Mouse (Mus musculus) brain, adult 10 weeks (tissue): ENCODE measurements around the gene Olfr680-ps1. TPM values are rescaled to one million over a fixed set of nuclear protein-coding genes. Genes with fewer than 3 reads are reported as not detected.

Source experiments
- polyA plus RNA-seq: library from polyadenylated mRNA; stranded (reverse); fragments of 350-450 nt; fragmentation: Illumina TruSeq; extraction: RNeasy Lipid Tissue Mini Kit (QIAGEN cat#74804); gene quantifications from one replicate; pipeline ENCODE4 v1.2.3, GENCODE M21; 2015; ENCODE audit warnings: low read depth, low replicate concordance

Olfr680-ps1 gene
- not detected for polyA plus RNA-seq

DNA sequence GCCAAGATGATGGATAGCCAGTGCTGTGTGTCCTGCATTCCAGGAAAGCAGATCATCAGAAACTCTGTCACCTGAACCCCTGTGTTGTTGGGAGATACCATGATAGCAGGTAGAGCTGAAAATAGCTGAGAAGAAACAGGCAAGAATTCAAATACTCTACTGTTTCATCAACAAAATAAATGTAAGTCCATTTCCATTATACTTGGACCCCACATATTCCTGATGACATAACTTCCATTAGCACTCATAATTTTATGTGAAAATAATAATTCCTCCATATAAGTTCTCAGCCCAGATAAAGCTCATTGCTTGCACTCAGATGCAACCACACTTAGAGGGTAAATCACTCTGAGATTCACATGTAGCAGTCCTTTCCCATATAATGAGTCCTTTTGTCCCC, at the start of gene Olfr680-ps1:
Gene Olfr680-ps1 (minus strand): TSS at position 101 of the 400 bp plus-strand sequence.

DNA sequence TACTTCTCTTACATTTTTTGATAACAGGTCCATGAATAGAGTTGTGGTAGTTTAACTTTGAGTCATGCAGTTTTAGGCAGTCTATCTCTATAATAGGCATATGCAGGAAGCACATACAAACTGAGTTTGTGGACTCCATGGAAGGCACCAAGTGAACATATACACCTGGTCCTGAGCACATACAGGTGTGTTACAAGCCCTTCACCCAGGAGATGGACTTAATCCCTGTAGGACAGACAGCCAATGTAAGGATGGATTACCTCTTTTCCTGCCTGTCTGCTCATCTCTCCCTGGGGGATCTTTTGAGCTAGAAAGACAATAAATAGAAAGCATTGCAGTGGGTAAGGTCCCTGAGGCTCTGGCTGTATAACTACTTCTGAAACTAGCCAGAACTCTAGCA, 23.9 kb upstream of the Olfr680-ps1 start, which contains the start of gene Olfr681:
Gene Olfr681 (plus strand): TSS at position 301 of the 400 bp plus-strand sequence.

DNA sequence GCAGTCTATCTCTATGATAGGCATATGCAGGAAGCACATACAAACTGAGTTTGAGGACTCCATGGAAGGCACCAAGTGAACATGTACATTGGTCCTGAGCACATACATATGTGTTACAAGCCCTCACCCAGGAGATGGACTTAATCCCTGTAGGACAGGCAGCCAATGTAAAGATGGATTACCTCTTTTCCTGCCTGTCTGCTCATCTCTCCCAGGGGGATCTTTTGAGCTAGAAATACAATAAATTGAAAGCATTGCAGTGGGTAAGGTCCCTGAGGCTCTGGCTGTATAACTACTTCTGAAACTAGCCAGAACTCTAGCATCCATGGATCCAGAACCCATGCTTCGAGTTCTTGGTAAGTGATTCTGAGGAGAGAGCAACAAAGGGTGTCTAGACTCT, 11.7 kb downstream of the Olfr680-ps1 start, which contains the start of gene Olfr679:
Gene Olfr679 (plus strand): TSS at position 301 of the 400 bp plus-strand sequence.

DNA sequence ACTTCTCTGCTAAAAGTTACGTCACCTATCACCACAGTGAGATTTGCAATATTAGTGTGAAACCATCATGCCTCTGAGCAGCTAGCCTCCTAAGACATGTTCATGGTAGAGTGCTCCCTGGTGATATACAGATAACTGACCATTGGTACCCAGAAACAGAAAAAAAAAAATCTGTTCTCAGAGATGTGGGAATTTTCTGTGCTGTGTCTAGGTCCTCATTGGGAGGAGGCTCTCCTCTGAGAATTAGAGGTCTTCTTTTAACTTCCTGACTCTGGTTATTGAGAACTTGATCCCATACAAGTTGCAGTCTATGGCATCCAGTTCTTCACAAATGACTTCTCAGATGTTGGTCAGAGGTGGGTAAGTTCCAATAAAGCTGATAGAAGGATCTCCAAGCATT, 28.4 kb downstream of the Olfr680-ps1 start, which contains the start of gene Olfr678:
Gene Olfr678 (plus strand): TSS at position 301 of the 400 bp plus-strand sequence.

Other genes with a start within 250 kb of the Olfr680-ps1 start
- not detected for gene Usp17la, start 235.8 kb downstream of the Olfr680-ps1 start, polyA plus RNA-seq
- gene Olfr665, start 214.8 kb downstream of the Olfr680-ps1 start, polyA plus RNA-seq: not detected
- not detected for gene Olfr666, start 196.9 kb downstream of the Olfr680-ps1 start, polyA plus RNA-seq
- gene Olfr667, start 171.3 kb downstream of the Olfr680-ps1 start, polyA plus RNA-seq: not detected
- gene Olfr668, start 164.8 kb downstream of the Olfr680-ps1 start, polyA plus RNA-seq: not detected
- not detected for gene Olfr669, start 158.6 kb downstream of the Olfr680-ps1 start, polyA plus RNA-seq
- gene Olfr670, start 130.2 kb downstream of the Olfr680-ps1 start, polyA plus RNA-seq: not detected
- not detected for gene Olfr671, start 113.7 kb downstream of the Olfr680-ps1 start, polyA plus RNA-seq
- not detected for gene Olfr672, start 90.8 kb downstream of the Olfr680-ps1 start, polyA plus RNA-seq
- not detected for gene Olfr675, start 64.4 kb downstream of the Olfr680-ps1 start, polyA plus RNA-seq
- gene Olfr676, start 60.1 kb downstream of the Olfr680-ps1 start, polyA plus RNA-seq: not detected
- not detected for gene Olfr677, start 41.4 kb downstream of the Olfr680-ps1 start, polyA plus RNA-seq
- gene Olfr678, start 28.3 kb downstream of the Olfr680-ps1 start, polyA plus RNA-seq: not detected
- not detected for gene Olfr679, start 11.6 kb downstream of the Olfr680-ps1 start, polyA plus RNA-seq
- not detected for gene Olfr681, start 24.0 kb upstream of the Olfr680-ps1 start, polyA plus RNA-seq
- gene Olfr683, start 54.2 kb upstream of the Olfr680-ps1 start, polyA plus RNA-seq: not detected
- not detected for gene Olfr684, start 70.8 kb upstream of the Olfr680-ps1 start, polyA plus RNA-seq
- not detected for gene Olfr685, start 93.2 kb upstream of the Olfr680-ps1 start, polyA plus RNA-seq
- gene Olfr686, start 114.7 kb upstream of the Olfr680-ps1 start, polyA plus RNA-seq: not detected
- gene Olfr688, start 195.3 kb upstream of the Olfr680-ps1 start, polyA plus RNA-seq: not detected
- not detected for gene Olfr689, start 218.3 kb upstream of the Olfr680-ps1 start, polyA plus RNA-seq
- not detected for gene Olfr690, start 241.3 kb upstream of the Olfr680-ps1 start, polyA plus RNA-seq
- not detected for gene Olfr691, start 249.5 kb upstream of the Olfr680-ps1 start, polyA plus RNA-seq